Mouse (Mus musculus): Measurements from ENCODE around the gene Dph2. TPM values are rescaled to one million over a fixed set of nuclear protein-coding genes. Genes with fewer than 3 reads are reported as not detected.
A peak's percentile ranks its signal among the peaks of the same experiment; 100 is the strongest.

The Dph2 gene
- total RNA-seq, 4 experiments from 2014 or later = 9.5 to 12.0 (median 10.7) TPM

DNA sequence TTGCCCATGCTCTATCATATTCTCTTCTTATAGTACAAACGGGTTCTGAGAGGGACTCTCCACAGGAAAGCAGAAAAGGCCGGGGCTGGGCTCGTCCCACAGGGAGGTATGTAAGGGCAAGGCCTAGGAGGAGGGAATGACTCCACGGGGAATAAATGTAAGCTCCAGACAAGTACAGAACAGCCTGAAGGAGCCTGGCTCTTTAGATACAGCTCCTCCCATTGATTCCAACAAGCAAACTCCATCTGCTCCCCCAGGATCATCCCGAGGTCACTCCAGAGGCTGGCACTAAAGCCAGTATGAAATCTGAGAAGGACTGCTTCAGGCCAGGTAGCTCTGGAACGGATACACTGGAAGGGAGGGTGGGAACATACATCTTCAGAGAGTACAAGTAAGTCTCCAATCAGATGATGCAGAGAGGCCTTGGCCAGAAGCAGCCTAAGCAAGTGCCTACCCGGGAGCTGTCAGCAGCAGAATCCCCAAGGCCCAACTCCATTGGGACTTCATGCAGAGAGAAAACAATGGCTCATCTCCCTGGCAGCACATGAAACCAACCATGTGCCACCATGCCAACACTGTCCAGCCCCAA is 20.9 kb upstream of the Dph2 start:
- DNase-seq (ENCODE audit: low spot score in 2 of 2) = no peak

DNA sequence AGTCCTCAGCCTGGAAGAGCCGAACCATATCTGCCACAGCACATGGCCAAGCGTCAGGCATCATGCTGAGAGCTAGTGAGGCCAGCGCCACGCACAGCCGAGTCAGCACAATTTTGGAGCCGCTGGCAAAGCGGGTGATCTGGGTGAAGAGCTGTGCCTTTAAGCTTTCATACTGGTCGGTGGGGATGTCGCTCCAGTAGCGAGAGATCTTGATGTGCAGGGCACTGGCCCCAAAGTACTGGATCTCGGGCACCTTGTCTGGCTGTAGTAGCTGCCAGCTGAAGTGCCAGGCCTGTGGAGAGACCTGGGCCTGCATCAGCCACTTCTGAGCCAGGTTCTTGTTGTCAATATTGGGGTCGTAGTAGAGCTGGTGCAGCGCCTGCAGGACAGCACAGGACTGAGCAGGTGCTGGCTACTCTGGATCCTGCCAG is 20.3 kb upstream of the Dph2 start:
- no peak for DNase-seq (ENCODE audit: low spot score in 2 of 2)

DNA sequence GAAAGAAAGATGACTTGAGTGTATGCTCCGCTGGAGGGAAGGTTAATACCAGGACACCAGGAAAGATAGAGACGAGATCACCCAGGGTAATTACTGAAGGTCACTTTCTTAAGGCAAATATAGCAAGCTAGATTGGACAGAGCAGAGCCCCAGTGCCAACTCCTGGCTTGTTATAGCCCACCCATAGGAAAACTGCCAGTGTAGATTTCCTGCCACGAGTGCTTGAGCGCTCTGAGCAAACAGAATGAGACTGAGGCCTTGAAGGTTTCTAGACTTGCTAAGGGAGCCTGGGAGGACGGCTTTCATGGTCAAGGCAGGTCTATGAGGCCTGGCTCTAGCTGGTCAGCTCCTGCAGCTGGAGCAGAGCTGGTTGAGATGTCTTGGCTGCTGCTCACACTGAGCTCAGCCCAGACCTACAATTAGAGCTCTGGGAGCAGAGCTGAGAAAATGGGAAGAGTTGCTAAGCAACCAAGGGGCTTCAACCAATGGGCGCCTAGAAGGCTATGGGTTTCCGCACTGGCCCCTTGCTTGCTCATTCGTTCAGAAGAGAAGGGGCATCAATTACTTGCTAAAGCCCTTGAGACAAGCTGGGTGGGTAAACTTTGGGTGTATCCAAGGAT is 17.1 kb upstream of the Dph2 start:
- peak in 1 of 2 experiments; percentile 48 for DNase-seq (ENCODE audit: low spot score in 2 of 2)

DNA sequence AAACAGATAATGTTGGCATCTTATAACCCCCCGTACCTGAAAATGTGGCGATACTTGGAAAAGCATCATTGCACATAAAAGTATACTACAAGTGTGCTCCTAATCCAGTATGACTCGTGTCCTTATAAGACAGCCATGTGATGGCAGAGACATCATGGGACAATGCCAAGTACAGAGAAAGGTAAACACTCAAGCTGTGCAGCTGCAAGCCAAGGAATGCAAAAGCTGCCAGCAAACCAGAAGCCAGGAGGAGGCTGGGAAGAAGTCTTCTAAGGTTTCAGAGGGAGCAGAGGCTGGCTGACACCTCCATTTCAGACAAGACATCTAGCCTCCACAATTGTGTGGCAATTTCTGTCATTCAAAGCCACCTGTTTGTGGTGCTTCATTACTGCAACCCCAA is 14.4 kb upstream of the Dph2 start:
- DNase-seq (ENCODE audit: low spot score in 2 of 2) = no peak

DNA sequence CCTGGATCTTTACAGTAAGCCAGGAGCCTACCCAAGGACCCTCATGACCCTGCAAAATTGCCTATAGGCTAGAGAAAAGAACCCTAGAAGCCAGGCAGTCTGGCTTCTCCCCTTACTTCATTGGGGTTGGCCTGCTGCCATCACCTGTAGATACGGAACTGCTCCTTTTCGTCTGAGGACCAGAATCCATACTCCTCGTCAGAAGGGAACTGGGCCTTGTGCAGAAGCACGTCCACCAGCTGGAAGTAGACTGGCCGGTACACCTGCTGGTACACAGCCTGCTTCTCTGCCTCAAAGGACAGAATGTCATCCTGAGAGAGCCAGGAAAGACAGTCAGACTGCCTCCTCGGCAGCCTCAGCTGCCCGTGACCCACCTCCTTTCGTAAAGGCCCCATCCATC is 12.9 kb upstream of the Dph2 start:
- no peak for DNase-seq (ENCODE audit: low spot score in 2 of 2)

DNA sequence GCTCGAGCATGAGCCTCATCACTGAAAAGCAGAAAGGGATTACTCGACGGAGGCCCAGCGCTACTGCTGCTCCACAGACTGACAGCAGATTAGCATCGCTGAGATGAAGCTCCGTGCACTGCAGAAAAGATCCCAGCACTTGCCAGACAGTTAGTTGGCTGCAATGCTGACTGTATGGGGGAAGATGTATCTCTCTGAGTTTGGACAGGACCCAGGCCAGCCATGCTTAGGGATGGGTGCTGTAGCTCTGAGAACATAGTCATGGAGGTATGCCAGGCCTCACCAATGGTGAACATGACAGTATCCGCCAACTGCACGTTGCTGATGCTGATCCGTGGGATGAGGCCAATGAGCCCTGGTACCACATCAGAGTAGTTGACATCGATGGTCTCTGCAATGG is 12.3 kb upstream of the Dph2 start:
- no peak for DNase-seq (ENCODE audit: low spot score in 2 of 2)

DNA sequence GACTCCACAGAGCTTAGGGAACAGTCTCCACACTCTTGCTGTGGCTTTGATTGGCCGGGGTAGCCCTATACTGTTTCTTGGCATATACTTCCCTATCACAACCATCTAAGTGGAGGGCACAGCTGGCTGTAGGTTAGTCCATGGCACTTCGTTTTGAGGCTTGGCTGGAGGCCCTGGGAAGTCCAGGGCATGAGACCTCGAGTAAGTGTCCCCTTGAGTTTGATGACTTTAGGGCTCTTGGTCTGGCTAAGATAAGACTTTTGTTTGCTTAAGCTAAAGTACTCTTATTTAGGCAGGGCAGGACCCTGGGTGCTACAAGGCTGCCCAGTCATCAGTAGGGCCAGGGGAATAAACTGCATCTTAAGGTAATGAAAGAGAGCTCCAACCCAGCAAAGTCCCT is 6.3 kb upstream of the Dph2 start:
- no peak for DNase-seq (ENCODE audit: low spot score in 2 of 2)

DNA sequence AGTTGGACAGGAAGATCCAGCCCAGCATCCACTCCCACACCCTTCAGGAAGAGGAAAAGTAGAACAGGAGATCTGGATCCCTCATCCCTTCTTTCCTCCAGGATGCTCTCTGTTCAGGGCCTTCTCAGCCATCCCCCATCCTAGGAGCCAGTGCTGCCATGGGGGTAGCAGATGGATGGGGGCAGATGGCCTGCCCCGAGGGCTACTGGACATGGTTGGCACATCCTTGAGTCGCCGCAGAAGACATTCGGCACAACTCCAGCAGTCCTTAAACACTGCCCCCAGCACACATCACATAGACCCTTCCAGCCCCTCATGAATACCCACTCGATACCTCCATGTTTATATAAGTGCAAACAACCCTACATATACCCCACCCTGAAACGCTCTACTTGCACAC is 4.2 kb upstream of the Dph2 start:
- DNase-seq (ENCODE audit: low spot score in 2 of 2) = no peak

DNA sequence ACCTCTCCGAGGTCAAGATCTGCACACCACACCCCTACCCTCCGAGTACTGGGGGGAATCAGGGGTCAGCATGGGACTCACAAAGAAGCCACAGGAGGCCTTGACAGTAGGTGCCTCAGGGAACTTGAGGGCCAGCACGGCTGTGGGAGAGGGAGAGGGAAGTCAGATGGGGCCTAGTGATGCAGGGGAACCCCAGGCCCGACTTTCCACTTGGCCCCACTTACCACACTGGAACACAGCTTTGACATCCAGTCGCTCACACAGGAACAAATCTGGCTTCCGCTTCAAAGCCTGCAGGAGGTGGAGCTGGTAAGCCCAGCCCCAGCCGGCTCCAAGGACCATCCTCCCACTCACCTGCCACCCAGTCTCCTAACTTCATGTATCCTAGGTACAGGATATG is 3.5 kb upstream of the Dph2 start:
- no peak for DNase-seq (ENCODE audit: low spot score in 2 of 2)

DNA sequence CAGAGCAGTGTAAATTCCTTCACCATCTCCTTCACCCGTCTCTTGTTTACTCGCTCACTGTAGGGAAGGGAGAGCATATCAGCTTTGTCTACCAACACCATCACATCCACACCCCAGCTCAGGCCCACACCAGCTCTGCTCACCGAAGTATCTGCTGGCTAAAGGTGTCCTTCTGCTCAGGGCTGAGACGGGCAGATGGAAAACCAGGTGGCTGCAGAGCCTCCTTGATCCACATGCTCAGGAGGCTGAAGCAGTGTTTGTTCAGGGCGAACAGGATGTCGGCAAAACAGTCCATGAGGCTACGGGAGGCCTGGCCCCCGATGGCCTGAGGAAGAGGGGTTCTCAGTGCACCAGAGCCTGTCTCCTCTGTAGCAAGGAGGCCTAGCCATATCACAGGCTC is 2.8 kb upstream of the Dph2 start:
- DNase-seq (ENCODE audit: low spot score in 2 of 2) = no peak

DNA sequence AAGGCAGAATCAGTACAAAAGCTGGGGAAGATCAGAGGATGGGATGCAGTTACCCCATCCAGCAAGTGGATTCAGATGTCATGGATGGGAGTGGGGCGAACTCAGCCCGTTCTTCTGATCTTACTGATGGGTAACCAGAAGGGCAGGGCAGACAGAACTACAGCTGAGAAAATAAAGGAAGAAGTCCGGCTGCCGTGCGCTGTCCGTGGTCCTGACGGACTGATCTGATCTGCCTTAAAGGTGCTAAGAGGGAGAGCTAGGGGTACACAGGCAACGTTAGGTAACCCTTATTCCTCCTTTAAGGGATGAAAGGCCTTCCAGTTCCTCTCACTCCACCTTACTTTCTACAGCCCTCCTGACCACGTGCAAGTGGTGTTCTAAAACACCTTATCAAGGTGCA is 1.5 kb upstream of the Dph2 start:
- no peak for DNase-seq (ENCODE audit: low spot score in 2 of 2)

DNA sequence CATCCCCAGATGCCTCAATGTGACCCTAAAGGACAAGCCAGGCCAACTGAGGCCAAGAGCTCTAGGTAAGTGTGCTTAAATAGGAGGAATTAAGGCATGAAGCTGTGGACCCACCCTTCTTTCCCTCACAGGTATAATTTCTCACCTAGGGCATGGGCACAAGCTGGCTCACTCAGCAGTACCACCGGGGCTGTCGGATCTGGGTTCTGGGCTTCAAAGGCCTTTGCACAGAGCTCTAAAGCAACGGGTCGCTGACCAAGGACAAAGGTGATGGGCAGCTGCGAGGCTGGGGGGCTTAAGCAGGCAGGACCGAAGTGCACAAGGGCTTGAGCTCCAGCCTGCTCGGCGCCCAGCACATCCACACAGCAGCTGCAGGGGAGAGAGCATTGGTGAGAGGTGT is 1.1 kb downstream of the Dph2 start:
- no peak for DNase-seq (ENCODE audit: low spot score in 2 of 2)

DNA sequence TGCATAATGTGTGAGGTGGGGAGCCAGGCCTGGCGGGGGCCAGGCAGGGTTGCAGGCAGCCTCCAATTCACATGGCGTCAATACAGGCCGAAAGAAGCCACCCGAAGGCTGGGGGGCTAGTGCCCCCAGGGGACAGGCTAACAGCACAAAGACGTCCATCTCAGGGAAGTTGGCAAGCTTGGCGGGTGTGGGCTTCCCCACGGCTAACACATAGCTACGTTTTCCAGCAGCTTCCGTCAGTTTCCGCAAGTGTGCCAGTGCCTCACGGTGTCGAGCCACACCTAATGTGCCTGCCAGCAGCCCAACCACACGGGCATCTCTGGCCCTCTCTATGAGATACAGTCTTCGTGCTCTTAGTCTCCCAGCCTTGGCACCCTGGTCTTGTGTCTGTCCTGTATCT is 1.8 kb downstream of the Dph2 start:
- DNase-seq (ENCODE audit: low spot score in 2 of 2) = no peak

DNA sequence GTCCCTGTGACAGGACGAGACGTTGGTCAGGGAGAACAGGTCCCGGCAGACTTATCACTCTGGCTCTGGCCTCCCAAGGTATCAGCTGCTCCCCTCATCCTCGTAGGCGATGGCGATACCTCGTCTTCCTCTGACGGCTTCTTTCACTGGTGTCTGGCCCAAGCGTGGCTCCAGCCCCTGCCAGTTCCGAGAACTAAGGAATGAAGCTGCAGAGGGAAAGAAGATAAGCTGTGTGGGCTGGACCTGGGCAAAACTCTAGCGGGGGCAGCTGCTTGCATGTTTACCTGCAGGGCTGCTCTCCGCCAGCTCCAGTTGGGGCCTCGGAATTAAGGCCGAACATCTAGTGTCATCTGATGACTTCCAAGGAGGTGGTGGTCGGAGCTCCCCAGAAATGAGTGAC is 2.4 kb downstream of the Dph2 start:
- no peak for DNase-seq (ENCODE audit: low spot score in 2 of 2)

DNA sequence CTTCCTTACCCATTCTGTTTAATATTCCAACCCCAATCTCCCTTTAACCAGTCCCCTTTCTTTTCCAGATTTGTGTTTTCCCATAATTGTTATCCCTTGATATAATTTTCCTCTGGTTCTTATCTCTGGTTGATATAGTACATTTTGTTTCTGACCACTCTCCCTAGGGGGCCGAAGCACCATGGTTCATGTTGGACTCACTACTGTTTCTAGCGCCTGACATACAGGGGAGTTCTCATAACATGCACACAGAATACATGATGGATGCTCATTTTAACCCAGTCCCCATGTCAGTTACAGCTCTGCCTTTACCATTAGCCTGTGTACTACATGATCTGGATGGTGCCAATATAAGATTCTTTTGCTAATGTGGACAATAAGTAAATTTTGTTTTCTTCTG is 3.9 kb downstream of the Dph2 start:
- DNase-seq (ENCODE audit: low spot score in 2 of 2) = no peak

DNA sequence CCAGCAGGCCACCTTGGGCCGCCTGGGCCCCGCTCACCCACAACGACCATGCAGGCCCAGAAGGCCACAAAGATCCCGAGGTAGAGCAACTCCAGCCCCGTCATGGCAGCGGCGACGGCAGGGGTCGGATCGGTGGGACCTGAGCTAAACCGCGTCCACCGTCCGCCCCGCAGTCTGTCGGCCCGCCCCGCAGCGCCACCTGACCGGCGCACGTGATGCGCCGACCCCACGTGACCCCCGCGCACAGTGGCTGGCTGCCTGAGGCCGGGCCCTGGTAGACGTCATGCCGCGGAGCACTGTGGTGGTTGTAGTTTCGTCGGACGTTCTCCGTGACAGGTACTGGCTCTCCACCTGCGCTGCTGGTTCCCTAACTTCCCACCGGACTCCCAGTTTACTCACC is 4.7 kb downstream of the Dph2 start, which contains the start of gene Atp6v0b:
Atp6v0b (minus strand) TSS at position 201 of the 400 bp plus-strand sequence.
- peak; percentile 90 to 95 for DNase-seq (ENCODE audit: low spot score in 2 of 2)

DNA sequence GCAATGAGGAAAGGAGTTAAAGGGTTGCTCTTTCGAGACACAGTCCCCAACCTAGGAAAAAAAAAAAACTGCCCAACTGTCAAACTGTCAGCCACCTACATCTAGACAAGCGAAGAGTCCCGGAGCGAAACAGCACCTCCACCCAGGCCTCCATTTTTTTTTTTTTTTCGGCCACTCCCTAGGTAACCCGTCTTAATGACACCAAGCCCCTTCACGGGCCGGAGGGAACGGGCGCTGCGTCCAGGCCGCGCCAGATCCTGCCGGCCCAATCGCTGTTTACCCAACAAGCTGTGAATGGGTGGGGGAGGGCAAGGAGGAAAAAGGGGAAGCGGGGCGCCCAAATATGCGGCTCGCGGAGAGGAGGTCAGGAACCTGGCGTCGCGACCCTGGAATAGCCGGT is 5.2 kb downstream of the Dph2 start:
- no peak for DNase-seq (ENCODE audit: low spot score in 2 of 2)

DNA sequence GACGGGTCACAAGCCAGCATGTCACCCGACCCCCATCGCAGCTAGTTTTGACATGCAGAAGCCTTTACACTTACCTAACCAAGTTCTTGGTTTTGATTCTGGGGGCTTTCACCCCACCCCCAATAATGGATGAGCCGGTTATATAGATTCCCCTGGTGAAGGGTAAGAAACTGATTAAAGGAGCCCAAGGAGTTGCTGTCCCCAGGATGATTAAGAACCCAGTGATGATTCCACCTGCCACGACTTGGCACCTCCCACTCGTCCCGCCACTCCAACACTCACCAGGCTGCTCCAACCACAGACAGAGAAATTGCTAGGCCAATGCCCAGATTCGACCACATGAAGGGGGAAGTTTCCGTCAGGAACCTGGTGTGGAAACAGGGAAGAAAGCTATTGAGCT is 5.8 kb downstream of the Dph2 start:
- no peak for DNase-seq (ENCODE audit: low spot score in 2 of 2)

DNA sequence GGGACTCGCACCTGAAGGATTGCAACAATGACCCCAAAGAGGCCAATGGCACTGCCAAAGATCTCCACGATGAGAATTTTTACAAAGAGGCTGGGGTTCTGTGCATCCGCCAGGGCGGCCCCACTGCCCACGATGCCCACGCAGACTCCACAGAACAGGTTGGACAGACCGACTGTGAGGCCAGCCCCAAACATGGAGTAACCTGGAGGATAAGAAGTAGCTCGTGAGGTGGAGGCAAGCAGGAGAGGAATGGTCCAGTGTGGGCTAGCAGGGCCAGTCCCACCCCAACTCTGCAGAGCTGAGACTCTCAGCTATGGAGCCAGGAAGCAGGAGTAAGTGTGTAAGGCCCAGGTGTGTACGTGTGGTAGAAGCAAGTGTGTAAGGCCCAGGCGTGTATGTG is 6.7 kb downstream of the Dph2 start:
- no peak for DNase-seq (ENCODE audit: low spot score in 2 of 2)

DNA sequence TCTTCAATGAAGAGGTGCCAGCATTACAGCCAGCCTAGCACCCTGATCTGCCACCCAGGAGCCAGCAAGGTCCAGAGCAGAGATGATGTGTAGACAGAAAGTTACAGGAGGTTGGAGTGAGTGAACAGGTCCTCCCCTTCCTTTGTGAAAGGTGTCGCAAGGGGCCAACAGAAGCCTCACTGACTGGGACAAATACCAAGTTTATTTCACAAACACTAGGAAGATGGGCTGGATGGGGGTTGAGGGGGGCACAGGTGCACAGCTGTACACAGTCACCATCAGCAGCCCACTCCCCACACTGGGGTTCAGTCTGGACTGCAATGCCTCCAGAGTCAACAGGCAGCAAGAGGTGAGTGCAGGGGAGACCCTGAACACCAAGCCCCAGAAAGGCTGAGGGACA is 7.7 kb downstream of the Dph2 start:
- DNase-seq (ENCODE audit: low spot score in 2 of 2) = no peak

DNA sequence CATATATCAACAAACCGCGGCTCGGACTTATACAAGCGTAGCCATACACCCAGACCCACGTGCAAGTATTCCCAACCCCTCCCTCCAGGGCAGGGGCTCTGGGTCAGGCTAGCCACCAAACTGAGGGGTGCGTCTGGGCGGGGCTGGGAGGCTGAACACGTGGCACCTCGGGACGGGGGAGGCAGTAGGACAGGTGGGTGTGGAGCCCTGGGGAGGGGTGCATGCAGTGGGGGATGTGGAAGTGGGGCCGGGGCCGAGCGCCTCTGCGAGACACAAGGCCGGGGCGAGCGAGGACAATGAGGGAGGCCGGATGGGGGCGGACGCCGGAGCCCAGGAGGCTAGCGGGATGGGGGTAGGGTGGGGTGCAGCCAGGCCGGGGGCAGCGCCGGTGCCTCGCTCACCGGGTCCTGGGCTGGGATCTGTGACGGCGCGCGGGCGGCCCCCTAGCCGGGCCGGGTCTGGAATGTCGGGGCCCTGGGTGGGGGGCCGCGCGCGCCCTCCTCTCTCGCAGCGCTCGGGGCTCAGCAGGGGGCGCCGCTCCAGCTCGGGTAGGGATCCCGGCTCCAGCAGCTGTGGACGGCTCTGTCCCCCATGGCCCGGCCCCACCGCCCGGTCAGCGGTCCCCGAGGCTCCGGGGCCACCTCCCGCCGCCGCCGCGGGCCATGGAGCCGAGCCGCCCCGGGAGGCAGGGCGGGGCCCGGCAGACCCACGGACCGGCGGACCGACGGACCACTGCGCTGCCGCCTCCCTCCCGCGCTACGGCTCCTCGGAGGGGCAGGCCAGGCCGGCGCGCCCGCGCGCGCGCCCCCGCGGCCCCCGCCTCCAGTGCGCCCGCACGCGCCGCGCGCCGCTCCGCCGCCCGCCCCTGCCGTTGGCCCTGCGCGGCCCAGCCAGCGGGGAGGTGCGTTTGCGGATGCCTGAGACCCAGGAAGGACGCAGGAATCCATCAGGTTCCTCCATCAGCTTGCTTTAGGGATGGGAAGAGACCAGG is 8.8 kb downstream of the Dph2 start, which contains the start of gene B4galt2:
B4galt2 (minus strand) TSS at position 787 of the 991 bp plus-strand sequence.
- DNase-seq (ENCODE audit: low spot score in 2 of 2) = peak in 1 of 2 experiments; percentile 53

DNA sequence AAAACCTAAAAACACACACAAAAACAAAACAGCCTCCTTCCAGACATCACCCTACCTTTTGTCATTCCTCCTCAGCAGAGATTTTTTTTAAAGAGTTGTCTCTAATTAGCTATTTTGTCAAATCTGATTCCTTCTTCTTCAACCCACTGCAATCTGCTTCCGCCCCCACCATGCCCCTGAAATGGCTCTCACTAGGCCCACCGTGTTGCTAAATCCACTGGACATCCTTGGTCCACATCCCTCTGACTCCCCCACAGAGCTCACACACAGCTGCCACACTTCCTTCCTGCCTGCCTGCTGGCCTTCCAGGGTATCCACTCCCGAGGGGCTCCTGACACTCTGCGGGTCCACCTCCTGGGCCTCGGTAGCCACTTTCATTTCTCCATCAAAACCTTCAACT is 13.1 kb downstream of the Dph2 start:
- no peak for DNase-seq (ENCODE audit: low spot score in 2 of 2)
